Mouse (Mus musculus): ENCODE measurements around the gene Fam43a. TPM values are rescaled to one million over a fixed set of nuclear protein-coding genes. Genes with fewer than 3 reads are reported as not detected.

The Fam43a gene
- polyA plus RNA-seq, 1 experiment from 2014 or later, result 7.2 TPM

DNA sequence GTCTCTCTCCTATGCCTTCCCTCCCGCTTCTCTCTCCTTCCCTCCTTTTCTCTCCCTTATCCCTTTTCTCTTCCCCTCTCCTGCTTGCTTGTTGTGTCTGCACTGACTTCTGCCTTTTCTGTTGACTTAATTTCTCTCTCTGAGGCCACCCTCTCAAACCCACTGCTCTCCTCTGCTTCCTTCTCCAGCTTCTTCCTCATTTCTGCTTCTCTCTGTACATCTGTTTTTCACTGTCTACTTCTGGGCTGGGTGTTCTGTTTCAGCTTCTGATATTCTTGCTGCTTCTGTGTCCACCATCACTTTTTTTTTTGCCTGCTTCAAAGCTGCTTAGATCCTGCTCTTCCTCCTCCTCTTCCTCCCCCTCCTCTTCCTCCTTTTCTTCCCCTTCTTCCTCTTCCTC, 51.8 kb downstream of the Fam43a start:
- WGBS, result 47% methylated on average over 1 of the region's 1 CpGs

More for the DNA sequence above, 51.8 kb downstream of the Fam43a start:
- Histone ChIP-seq H3K27ac (ENCODE audit: low read depth, low read length) (no peak overlapping the region), H3K9ac (ENCODE audit: low read depth, low read length) (no peak overlapping the region), H3K4me3 (ENCODE audit: low read depth, low read length) (no peak overlapping the region), H3K4me1 (replicated peaks; ENCODE audit: control insufficient read depth, insufficient read depth, low read length) (no peaks in the 10 kb centered on the region), H3K9me3 (ENCODE audit: control insufficient read depth, low read length) (no peaks in the 10 kb centered on the region), H3K36me3 (ENCODE audit: control insufficient read depth, insufficient read depth, low read length) (no peaks in the 10 kb centered on the region), H3K4me2 (no peak overlapping the region), H3K27me3 (replicated peaks; ENCODE audit: control insufficient read depth, insufficient read depth, low read length) (no peaks in the 10 kb centered on the region)
- no peak for DNase-seq (ENCODE audit: low spot score)
- ATAC-seq (replicated peaks; ENCODE audit: low FRiP score), result no peak

Other genes starting within 250 kb of the Fam43a start
- 22.6 and 23.0 TPM in 2 replicates for gene Atp13a3, start 193.7 kb upstream of the Fam43a start, polyA plus RNA-seq (2014; fragmentation: Nextera tagmentation; extraction: Ambion mirVana)
- 3.5 and 4.1 TPM in 2 replicates for gene Tmem44, start 48.9 kb upstream of the Fam43a start, polyA plus RNA-seq (2014; fragmentation: Nextera tagmentation; extraction: Ambion mirVana)
- gene Lsg1, start 12.1 kb upstream of the Fam43a start, polyA plus RNA-seq (2014; fragmentation: Nextera tagmentation; extraction: Ambion mirVana), result 81.0 and 82.2 TPM in 2 replicates